Mouse (Mus musculus): ENCODE measurements at regions not wholly inside any gene's neighbourhood (a gene's known extent, or its start where the extent isn't known, plus 50 kb on each side); places are given as distances from the start of the nearest gene placed in this dataset.

DNA sequence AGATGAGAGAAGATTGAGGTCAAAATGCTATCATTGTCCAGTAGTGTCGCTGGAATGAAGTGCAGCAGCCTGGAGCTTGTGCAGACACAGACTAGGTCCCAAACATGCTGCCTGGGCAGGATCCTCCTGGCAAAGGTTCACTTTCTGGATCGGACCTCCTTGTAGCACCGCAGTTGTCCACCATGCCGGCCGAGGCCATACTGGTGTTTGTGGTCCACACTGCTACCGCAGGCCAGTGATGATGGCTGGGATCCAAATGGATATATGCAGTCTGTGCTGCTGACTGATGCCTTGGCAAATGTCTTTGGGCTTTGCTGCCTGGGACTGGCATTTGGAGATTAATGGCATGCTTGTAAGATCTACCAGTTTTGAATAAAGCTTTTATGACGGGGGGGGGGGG is 174.5 kb upstream of the Tas2r134 start:
- no peak for DNase-seq (ENCODE audit: low read depth, low spot score)

DNA sequence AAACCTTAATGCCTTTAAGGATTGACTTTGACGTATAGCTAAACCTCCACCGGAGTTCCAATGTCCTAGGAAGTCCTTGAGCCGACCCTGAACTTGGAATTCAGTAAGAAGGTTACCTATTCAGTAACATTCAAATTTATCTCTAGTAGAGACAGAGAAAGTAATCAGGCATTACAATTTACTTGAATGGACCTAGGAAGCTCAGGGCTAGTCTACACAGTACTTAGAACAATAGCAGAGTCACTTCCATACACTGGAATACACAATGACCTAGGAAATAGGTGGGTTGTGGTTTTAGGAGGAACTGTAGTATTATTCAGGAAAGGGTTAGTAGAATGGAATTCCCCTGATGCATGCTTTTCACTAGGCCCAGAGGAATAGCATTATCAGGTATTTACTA is 179.2 kb upstream of the Tas2r134 start:
- DNase-seq (ENCODE audit: low read depth, low spot score) = no peak

DNA sequence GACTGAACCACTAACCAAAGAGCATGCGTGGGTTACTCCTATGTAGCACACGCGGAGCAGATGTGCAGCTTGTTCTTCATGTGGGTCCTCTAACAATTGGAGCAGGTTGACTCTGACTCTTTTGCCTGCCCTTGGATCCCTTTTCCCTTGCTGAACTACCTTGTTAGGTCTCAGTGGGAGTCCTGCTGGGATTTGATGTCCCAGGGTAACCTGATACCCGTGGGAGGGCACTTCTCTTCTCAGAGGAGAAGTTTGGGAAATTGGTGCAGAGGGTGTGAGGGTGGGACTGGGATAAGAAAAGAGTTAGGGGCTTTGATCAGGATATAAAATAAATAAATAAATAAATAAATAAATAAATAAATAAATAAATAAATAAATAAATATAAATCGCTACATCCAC is 179.7 kb upstream of the Tas2r134 start:
- DNase-seq (ENCODE audit: low read depth, low spot score) = no peak

DNA sequence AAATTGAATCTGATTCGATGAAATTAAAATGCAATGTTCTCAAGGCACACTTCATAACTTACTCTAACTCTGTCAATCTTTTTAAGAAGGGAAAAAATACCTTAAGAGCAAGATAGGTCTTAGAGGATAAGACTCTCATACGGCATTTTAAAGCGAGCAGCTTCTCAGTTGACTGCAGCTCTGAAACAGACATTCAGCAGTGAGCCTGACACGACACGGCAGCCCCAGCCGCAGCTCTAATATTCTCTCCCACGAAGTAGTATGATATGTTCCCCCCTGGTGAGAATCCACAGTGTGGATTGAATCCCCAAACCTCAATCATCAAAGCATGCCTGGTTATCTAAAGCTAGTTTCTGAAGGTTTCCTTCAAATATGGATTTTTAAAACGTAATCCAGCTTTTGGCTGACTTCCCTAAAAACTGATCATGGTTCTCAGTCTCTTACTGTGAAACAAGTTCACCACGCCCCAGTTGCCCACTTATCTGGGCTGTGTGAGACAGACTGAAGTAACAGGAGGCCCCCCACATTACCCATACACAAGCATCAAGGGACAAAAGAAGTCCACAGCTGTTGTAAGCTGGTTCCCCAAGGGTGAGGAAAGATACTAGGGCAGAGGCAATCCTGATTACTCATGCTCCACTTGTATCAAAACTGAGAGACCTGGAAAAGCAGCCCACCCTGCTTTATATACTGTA is 182.8 kb upstream of the Tas2r134 start:
- DNase-seq (ENCODE audit: low read depth, low spot score) = no peak

DNA sequence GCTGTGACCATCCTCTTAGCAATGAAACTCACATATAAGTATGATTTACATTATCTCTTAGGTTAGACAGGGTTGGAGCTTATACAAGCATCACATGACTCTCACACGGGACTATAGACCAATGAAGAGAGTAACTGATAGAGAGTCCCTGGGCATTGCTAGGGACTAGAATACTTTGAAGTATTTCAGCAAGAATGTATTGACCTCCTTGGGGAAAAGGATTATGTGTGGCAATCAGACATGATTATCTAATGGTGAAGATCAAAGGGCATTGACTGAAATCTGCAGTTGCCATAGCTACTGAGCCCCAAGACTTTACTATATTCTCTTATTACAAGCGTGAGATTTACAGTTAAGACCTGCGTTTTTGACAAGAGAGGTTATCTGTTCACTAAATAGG is 183.4 kb upstream of the Tas2r134 start:
- DNase-seq (ENCODE audit: low read depth, low spot score) = no peak

DNA sequence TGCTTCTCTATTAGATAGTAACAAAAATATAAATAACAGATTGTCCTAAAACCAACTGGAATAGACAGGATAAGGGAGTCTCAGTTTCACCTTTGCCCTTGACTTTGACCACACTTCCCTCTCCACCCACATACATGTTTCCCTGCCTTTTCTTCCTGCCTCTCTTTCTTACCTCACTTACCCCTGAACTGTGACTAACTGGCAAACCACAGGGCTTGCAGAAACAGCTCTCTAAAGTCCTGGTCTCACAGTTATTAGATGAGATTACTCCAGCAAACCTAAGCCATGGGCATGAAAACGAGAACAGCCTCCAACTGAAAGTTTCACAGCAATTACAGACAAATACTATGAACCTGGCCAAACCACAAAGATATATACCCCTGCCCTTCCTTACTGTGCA is 188.3 kb upstream of the Tas2r134 start:
- DNase-seq (ENCODE audit: low read depth, low spot score) = no peak

DNA sequence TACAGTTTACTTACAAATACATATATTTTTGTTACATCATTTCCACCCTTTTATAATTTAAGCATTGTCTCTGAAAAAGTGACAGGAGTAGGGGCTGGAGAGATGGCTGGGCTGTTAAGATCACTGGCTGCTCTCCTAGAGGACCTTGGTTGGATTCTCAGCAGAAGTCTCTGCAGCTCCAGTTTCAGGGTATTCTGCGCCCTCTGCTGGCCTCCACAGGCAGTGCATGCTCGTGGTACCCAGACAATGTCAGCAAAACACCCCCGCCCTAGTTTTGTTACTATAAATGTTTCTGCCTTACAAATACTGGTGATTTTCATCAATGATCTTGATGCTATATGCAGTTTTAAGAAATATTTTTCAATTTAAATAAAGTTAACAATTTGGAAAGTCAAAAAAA is 190.7 kb upstream of the Tas2r134 start:
- DNase-seq (ENCODE audit: low read depth, low spot score) = no peak

DNA sequence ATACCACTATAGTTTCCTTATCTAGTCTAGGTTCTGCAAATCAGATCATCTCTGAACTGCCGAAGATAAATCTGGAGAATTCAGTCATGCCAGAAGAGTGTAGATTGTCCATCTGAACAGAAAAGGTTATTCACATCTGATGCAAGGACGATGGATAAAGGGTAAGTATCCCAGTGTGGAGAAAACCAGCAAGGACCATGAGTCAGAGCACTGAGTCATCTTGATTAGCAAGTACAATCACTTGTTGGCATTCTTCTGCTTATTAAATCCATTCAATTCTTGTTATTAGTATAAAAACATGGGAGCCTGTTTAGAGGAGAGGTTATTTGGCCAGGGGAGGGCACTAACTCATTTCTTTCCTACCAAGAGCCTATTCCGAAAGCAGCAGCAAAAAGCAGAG is 195.7 kb upstream of the Tas2r134 start:
- DNase-seq (ENCODE audit: low read depth, low spot score) = no peak

DNA sequence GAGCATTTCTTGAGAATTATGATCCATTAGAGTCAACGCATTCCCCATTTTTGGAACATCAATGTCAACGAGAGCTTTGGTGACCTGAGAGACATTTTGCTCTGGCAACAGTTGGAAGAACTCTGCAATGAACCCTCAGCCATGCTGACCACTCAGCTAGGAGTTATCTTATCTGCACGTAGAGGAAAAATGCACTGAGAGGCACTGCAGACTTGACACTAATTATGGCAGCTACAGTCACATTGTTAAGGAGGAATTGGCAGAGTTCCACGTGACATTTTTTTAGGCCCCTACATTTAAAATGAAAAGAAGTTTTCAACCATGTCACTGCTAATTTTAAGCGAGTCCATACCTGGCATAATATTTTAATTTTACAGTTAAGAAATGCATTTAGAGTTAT is 197.6 kb upstream of the Tas2r134 start:
- DNase-seq (ENCODE audit: low read depth, low spot score) = no peak

DNA sequence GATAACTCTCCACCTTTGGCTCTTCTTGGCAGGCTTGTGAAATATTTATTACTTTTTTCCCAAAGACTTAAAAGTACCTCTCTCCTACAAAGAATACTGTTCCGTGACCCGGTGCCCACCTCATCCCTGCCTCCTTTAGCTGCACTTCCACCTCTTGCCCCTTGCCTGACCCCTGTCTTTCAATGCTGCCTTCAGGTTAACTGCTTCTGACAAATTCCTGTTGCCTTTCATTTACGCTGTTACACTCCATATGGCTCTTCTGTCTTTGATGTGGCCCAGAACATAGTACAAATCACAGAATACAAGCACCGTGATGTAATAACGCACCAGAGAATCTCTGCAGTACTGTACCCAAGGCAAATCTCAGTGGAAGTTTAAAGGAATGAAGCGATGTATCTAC is 204.9 kb upstream of the Tas2r134 start:
- peak; percentile 38 for DNase-seq (ENCODE audit: low read depth, low spot score)

DNA sequence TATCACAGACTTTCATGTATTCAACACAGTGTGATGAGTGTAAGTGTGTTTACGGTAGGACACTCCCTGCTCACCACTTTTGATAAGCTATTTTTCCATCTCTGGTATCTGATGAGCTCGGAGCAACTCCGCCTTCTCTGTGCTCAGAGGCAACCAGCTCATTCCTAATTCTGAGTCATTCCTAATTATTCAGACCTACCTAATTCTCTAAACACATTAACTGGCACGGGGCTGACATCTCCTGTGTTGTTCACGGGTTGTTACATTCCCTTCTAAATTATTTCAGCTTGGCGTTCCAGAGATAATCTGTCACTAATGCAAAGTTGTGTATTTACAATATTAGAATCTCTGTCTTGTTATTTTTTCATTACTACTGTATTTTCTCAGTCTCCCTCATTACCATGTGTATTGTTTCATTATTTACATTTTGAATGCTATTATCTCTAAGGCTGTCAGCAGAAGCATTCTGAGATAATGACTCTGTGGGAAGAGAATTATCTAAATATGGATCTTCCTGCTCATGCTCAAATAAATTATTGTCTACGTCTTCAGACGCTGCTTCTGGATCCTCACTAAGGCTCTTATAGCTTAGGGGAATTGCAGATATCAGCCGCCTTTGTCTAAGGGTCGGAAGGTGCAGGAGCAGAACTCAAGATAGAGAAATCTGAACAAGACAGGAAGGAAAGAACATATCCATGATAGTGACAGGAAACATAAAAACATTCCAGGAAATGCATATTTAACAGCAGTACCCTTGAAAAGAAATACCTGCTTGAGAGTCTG is 209.2 kb upstream of the Tas2r134 start:
- DNase-seq (ENCODE audit: low read depth, low spot score) = no peak

DNA sequence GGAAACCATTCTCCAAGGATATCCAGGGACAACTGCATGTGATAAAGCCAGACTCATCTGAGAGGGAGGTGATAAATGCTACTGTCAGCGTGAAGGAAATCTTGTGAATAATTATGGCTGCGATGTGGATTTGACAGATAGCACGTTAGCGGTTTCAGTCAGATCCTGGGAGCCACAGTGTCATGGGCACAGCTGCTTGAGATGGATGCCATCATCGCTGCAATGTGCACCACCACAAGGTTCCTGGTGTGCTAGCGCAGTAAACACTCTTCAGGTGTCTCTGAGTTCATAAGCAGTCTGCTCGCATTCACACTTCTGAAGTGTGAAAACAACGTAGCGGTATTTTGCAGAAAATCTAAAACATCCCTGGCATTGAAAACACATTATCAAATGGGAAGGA is 238.9 kb upstream of the Tas2r134 start:
- DNase-seq (ENCODE audit: low read depth, low spot score) = no peak

DNA sequence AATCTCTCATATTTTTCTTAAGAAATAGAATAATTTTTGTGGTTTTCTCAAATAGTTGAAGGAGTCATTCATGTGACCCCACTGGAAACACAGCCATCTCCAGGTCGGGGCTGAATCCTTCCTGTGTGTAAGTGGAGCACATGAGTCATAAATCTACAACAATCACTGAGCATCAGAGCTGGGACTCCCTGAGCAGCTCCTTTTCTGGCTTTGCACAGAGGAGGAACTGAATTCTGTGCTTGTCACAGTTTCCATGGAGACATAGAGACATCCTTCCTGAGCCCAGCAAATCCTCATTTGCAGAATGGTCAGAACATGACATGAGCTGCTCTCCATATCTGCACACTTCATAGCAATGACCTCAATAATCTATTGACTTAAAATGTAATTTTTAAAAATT is 238.2 kb upstream of the Rnd3 start:
- no peak for DNase-seq (ENCODE audit: low read depth, low spot score)

DNA sequence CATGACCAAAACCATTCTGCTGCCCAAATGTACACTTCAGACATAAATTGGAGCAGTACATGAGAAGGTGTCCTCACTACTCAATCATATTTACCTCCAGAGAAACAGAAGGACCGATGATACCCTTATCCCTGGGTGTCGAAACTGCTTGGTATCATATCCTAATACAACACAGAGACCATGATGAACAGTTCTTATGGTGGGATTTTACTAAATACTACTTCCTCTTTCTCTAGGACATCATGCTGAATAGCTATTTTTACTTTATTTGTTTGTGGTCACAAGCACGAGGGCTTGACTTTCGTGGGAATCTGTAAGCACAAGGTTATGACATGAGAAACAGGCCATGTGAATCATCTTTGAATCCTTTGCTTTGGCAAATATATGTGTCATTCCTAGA is 227.7 kb upstream of the Rnd3 start:
- no peak for DNase-seq (ENCODE audit: low read depth, low spot score)

DNA sequence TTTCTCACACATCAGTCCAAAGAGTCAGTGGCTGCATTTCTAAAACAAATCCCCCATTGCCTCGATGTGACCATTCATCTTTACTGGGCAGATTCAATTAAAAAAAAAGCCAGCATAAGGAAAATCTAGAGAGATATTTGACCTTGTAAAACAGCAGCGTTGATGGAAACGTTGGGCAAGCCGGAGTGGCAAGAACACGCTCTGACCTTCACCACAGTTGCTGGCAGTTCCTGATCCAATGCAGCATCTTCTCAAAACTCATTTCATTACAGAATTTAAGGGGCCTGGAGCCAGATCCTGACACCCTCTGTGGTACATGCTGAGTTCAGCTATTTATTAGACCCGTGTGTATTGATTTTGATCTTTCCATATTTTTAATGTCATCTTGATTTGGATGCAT is 225.7 kb upstream of the Rnd3 start:
- DNase-seq (ENCODE audit: low read depth, low spot score) = no peak

DNA sequence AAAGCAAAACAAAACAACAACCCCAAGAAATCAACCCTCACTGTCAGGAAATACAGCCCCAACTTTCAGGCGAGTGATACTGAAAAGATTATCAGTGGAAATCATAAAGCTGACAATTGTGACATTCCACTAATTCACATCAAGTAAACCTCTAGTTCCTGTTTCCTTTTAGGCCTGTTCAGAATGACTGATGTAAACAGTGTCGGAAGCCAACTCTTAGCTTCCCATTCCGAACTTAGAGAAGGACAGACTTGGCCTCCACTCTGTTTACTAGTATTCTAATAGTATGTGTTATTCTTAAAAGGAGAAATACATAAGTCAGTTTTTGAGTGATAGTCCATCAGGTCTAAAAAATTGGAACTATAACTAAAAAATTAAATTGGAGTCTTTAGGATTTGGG is 223.9 kb upstream of the Rnd3 start:
- DNase-seq (ENCODE audit: low read depth, low spot score) = no peak

DNA sequence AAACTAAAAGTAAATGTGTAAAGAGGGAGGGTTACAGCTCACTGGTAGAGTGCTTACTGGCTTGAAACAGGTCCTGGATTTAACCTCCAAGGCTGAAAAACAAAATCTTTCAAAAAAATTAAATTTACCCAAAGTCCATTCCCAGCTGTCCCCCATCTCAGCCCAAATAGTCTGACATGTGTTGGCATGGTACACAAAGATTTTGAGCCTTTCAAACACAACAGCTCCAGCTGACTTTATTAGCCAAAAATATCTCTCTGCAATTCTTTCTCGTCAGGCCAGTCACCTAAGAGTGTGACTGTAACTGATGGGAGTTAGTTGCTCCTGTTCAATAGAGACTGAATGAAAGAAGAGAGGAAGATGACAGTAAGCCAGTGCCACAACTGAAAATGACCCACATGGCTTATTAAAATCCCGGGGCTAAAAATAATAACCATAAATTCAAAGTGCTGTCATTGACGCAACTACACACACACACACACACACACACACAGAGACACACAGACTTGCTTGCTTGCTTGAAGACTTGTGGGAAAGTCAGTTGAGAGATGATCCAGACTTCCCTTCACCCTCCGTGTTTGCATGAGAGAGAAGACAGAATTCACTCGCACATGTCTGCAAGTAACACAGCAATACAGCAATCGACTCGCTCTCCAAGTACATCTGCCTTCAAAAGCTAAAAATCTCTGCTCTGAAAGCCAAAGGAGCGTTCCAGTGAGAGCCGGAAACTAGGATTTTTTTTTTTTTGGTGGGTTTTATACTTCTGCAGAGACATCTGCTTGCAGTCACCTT is 214.1 kb upstream of the Rnd3 start:
- DNase-seq (ENCODE audit: low read depth, low spot score) = no peak

DNA sequence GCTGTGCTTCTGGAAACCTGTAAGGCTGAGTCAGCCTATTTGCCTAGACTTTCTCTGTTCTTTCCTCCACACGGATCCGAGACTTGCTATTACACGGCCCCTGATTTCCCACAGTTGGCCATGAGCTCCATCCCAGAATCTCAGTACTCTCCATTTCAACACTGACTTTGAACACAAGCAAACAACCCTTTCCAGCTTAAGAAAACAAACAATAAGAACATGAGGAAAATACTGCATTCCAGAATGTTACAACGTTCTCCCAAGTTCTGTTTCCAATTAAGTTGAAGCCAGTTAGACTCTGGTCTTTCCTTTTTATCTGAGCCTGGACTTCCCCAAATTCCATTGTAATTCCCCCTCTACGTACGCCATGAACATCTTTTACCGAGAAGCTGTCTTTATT is 206.4 kb upstream of the Rnd3 start:
- DNase-seq (ENCODE audit: low read depth, low spot score) = no peak

DNA sequence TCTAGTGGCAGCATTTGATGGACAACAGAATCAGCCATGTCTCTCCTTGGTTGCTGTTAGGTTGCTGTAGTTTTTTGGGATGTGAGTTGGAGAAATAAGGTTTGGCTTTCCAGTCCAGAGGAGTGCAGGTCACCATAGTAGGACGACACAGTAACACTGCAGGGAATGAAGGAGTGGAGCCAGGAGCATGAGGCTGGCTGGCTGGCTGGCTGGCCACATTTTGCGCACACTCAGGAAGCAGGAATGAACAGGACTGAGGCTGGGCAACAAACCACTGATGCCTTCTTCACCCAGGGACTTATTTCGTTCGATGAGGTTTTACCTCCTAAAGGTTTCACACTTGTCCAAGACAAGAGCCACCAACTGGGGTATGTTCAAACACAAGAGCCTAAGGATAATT is 205.9 kb upstream of the Rnd3 start:
- no peak for DNase-seq (ENCODE audit: low read depth, low spot score)

DNA sequence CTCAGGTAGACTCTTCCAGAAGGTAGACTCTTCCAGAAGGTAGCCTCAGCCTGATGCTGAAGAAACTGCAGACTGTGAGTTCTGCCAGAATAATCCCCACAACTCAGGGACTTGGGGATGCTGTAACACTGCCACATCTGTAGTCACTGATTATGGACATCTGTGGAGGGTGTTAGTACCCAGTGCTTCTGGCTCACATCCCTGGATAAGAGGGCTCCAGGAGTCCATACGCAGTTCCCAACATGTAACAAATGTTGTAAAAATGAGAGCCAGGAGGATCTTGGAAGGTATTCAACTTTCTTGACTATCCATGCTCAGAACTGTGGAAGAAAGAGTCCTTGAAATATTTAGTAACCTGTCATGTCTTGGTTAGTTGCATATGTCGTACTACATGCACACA is 200.7 kb upstream of the Rnd3 start:
- no peak for DNase-seq (ENCODE audit: low read depth, low spot score)

DNA sequence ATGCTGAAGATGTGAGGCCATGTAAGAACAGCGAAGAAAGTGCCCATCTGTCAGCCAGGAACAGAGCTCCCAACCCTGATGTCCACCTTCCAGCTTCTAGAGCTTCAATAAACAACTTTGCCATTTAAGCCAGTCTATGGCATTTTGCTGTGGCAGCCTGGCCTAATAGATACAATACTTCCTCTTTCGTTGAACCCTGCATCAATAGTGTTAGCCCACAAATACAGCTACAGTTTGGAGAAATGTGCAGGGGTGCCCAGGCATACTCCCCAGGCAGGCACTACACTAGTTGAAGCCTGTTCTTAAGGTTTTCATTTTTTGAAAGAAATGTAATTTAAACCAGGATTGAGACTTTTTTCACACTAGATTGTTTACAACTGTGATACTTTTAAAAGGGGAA is 199.9 kb upstream of the Rnd3 start:
- no peak for DNase-seq (ENCODE audit: low read depth, low spot score)

DNA sequence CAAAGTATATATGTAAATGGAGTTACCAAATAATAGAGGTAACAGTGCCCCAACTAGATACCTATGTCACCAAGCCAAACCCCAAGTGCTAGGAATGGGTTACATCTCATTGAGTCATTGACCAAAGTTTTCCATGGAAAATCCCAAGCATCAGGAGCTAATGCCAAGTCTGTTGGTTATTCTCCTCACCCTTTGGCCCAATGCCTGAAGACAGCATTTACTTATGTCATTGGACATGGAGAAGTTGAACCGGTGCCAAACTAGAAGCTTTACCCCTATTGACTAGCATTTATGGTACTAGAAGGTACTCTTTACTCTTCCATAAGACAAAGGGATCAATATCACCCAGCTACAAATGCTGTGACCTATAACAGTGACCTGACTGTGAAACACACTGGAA is 198.2 kb upstream of the Rnd3 start:
- DNase-seq (ENCODE audit: low read depth, low spot score) = no peak

DNA sequence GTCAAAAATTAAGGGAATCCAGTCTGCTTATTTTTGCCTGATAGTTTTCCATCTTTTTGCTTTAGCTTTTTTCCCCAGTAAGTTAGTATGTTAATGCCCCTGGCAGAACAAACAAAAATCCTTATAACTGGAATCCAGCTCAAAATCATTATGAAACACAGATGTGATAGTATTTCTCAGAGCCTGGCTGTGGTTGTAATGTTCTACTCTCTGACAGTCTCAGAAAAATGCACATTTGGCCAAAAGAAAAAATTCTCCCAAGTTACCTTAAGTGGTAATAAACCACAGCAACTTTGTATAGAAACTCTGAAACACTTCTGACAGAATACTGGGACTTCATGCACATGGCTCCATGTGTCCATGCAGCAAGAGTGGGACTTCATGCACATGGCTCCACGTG is 193.5 kb upstream of the Rnd3 start:
- DNase-seq (ENCODE audit: low read depth, low spot score) = no peak
